Mouse (Mus musculus) layer of hippocampus, postnatal 25 days (tissue): ENCODE measurements around the gene Mrpl9. TPM values are rescaled to one million over a fixed set of nuclear protein-coding genes. Genes with fewer than 3 reads are reported as not detected.

Experiments
- total RNA-seq, 2 experiments: library from RNA; stranded (reverse); gene quantifications; 2 replicates each; pipeline ENCODE4 v1.2.3; 2021

The Mrpl9 gene
- total RNA-seq, 2 experiments from 2014 or later, result 42.1 to 46.8 TPM

Other genes with a start within 250 kb of the Mrpl9 start
- not detected for gene Gm5286, start 246.6 kb upstream of the Mrpl9 start, total RNA-seq
- not detected for gene Gm4778, start 179.3 kb upstream of the Mrpl9 start, total RNA-seq
- 10 to 100 TPM; 24.0 to 26.6 TPM for gene Them4, start 133.2 kb upstream of the Mrpl9 start, total RNA-seq
- gene Them5, start 101.2 kb upstream of the Mrpl9 start, total RNA-seq, result not detected
- under 1 TPM; 0.54 to 0.56 TPM for gene C2cd4d, start 80.9 kb upstream of the Mrpl9 start, total RNA-seq
- gene Rorc, start 70.5 kb upstream of the Mrpl9 start, total RNA-seq, result under 1 TPM; 0.52 to 0.57 TPM
- 1 to 10 TPM in 1 of 2 experiments, under 1 TPM in 1; 0.99 to 1.1 TPM for gene Lingo4, start 44.8 kb upstream of the Mrpl9 start, total RNA-seq
- 10 to 100 TPM; 44.1 TPM for gene Tdrkh, start 30.0 kb upstream of the Mrpl9 start, total RNA-seq
- gene Oaz3, start 597 bp downstream of the Mrpl9 start, total RNA-seq, result not detected
- 100 to 1,000 TPM; 165 to 198 TPM for gene Celf3, start 35.0 kb downstream of the Mrpl9 start, total RNA-seq
- gene Riiad1, start 37.0 kb downstream of the Mrpl9 start, total RNA-seq, result 1 to 10 TPM; 5.8 to 6.9 TPM
- 100 to 1,000 TPM in 1 of 2 experiments, 10 to 100 TPM in 1; 96.6 to 103 TPM for gene Snx27, start 139.4 kb downstream of the Mrpl9 start, total RNA-seq
- gene Gm10972, start 199.8 kb downstream of the Mrpl9 start, total RNA-seq, result not detected
- gene Tuft1, start 215.6 kb downstream of the Mrpl9 start, total RNA-seq, result 1 to 10 TPM; 2.0 to 2.2 TPM